Mouse (Mus musculus): Measurements from ENCODE around the gene Zfp286.

DNA sequence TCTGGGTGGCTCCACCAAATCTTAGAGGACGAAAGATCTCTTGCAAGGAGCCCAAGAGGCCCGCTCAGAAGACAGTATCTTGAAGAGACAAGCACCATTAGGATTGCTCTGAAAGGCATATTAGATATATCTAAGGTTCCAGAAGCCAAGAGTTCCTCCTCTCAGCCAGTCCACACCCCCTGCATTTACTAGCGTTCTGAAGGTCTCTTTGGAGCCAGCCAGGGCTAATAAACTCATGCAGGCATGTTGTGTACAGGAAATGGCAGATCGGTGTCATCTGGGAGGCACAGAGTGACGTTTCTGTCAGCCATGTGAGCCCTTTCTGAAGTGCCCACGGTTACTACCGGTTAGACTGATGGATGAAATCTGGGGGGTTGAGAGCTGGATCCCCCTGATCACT, 34.9 kb upstream of the Zfp286 start:
- TF ChIP-seq CTCF (IDR thresholded peaks at IDR 0.05; ENCODE audit: low read depth) (no peak), EP300 (IDR thresholded peaks at IDR 0.05; ENCODE audit: low read depth) (no peak)

Data from liver, postnatal 0 days (tissue).